Mouse (Mus musculus): ENCODE measurements around the gene Slc29a3. TPM values are rescaled to one million over a fixed set of nuclear protein-coding genes. Genes with fewer than 3 reads are reported as not detected.

Slc29a3 gene
- polyA plus RNA-seq, 1 experiment from 2014 or later = 4.3 TPM

DNA sequence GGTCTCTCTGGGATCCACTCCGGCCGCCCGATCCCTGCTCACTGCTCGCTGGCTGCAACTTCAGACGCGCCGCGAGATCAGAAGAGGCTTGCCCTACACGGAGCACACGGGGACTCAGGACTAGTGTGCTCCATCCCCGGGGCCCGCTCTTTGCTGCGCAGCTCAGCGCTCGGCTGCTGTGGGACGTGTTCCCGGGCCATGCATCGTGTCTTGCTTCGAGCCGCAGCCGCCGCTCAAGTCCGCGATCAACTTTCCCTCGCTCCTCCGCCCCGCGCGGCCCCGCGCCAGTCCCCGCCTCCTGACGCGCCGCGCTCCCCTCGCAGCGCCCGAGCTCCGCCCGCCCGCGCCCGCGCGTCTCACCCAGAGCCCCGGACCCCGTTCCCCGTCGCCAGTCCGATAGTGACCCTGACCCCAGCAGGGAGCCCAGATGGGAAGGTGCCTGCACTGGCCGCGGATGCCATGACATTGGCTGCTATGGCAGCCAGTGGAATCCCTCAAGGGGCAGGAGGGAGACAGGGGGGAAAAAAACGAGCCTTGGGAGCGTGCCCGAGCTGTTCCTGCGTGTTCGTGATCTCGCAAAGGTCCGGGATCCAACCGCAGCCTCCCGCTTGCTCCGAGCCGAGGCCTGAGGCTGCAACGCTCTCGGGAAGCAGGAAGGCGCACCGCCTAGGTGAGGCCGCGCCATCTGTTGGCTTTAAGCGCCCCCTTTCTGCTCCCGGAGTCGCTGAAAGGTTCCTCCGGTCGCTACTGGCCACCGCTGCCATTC lies 65.4 kb downstream of the Slc29a3 start:
- WGBS = 1% methylated on average over 75 of the region's 76 CpGs
- ATAC-seq (replicated peaks; ENCODE audit: low FRiP score) (no peak), DNase-seq (ENCODE audit: low spot score) (peak; percentile 58)
- H3K36me3 ChIP-seq (ENCODE audit: control insufficient read depth, insufficient read depth, low read length) = no peaks in the 10 kb centered on the region
- peaks cover 6% of the 10 kb centered on the region; the same call in 1 of the 2 replicates for H3K4me1 ChIP-seq (replicated peaks; ENCODE audit: control insufficient read depth, insufficient read depth, low read length)
- peak overlapping the region; percentile 86 for H3K4me2 ChIP-seq
- H3K27ac ChIP-seq (ENCODE audit: low read depth, low read length) = no peak overlapping the region
- H3K9me3 ChIP-seq (ENCODE audit: control insufficient read depth, low read length) = no peaks in the 10 kb centered on the region
- H3K9ac ChIP-seq (ENCODE audit: low read depth, low read length) = no peak overlapping the region
- peaks cover 72% of the 10 kb centered on the region for H3K27me3 ChIP-seq (replicated peaks; ENCODE audit: control insufficient read depth, insufficient read depth, low read length)
- peak overlapping the region; percentile 53 for H3K4me3 ChIP-seq (ENCODE audit: low read depth, low read length)

DNA sequence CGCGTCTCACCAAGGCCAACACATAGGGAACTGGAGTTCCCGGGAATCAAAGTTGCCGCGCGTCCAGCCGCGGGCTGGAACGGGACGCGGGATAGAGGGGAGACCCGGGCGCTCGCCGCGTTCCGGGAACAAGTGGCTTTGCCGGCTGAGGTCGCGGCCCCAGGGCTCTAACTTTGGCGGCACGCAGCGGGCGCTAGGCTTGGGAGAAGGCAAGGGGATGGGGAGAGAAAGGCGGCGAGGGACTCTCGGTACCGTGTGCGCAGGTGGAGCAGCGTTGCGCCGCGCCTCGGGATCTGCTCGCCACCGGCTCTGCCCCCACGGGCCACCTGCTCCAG lies 66.0 kb downstream of the Slc29a3 start:
- DNase-seq (ENCODE audit: low spot score) = no peak
- H3K9ac ChIP-seq (ENCODE audit: low read depth, low read length) = no peak overlapping the region

DNA sequence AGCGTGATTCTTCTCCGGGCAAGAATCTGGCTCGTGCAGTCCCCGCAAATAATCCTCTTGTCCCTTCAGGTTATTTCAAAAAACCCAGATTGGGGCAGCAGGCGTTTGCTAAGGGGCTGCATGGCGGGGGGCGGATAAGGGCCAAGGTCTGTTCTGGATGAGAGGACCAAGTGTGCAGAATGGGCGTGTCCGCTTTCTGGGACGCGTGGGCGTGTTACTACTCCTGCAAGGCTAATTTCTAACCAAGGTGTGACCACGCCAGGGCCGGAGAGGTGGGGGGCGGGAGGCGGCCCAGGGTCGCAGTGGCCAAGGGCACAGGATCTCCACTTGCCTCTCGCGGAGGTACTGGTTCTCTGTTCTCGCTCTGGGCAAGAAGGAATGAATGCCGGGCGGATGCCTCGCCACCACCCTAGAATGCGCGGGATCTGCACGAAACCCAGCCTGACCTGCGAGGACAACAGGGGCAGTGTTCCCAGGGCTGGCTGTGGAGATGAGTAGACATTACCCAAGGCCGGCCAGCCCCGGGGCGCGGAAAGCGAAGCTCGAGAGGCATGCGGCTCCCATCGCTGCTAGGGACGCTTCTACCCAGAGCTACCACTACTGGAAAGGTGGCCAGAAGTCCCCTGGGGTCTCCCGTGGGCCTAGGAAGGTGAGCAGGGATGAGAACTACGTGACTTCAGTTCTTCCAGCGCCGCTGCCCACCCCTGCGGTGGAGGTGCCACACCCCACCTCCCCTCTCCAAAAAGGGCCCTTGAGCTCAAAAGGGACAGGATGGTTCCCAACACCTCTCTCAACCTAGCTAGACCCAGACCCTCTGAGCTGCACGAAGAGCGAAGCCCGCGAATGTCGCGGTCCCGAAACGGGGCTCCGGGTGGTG lies 66.6 kb downstream of the Slc29a3 start:
- DNase-seq (ENCODE audit: low spot score) = no peak
- Histone ChIP-seq H3K27me3 (replicated peaks; ENCODE audit: control insufficient read depth, insufficient read depth, low read length) (peaks cover 72% of the 10 kb centered on the region), H3K36me3 (ENCODE audit: control insufficient read depth, insufficient read depth, low read length) (no peaks in the 10 kb centered on the region), H3K9me3 (ENCODE audit: control insufficient read depth, low read length) (no peaks in the 10 kb centered on the region), H3K27ac (ENCODE audit: low read depth, low read length) (no peak overlapping the region), H3K4me2 (peak overlapping the region; percentile 86), H3K4me1 (replicated peaks; ENCODE audit: control insufficient read depth, insufficient read depth, low read length) (peaks cover 6% of the 10 kb centered on the region; the same call in 1 of the 2 replicates), H3K4me3 (ENCODE audit: low read depth, low read length) (peak overlapping the region; percentile 53), H3K9ac (ENCODE audit: low read depth, low read length) (no peak overlapping the region)
- no peak for ATAC-seq (replicated peaks; ENCODE audit: low FRiP score)
- WGBS = 7% methylated on average over 50 of the region's 50 CpGs

More for the DNA sequence above, 66.0 kb downstream of the Slc29a3 start:
- H3K9me3 ChIP-seq (ENCODE audit: control insufficient read depth, low read length) = no peaks in the 10 kb centered on the region
- no peak overlapping the region for H3K27ac ChIP-seq (ENCODE audit: low read depth, low read length)
- peaks cover 6% of the 10 kb centered on the region; the same call in 1 of the 2 replicates for H3K4me1 ChIP-seq (replicated peaks; ENCODE audit: control insufficient read depth, insufficient read depth, low read length)
- H3K27me3 ChIP-seq (replicated peaks; ENCODE audit: control insufficient read depth, insufficient read depth, low read length) = peaks cover 72% of the 10 kb centered on the region
- WGBS = 2% methylated on average over 34 of the region's 37 CpGs
- H3K4me2 ChIP-seq = peak overlapping the region; percentile 86
- H3K4me3 ChIP-seq (ENCODE audit: low read depth, low read length) = peak overlapping the region; percentile 53
- ATAC-seq (replicated peaks; ENCODE audit: low FRiP score) = no peak
- no peaks in the 10 kb centered on the region for H3K36me3 ChIP-seq (ENCODE audit: control insufficient read depth, insufficient read depth, low read length)

DNA sequence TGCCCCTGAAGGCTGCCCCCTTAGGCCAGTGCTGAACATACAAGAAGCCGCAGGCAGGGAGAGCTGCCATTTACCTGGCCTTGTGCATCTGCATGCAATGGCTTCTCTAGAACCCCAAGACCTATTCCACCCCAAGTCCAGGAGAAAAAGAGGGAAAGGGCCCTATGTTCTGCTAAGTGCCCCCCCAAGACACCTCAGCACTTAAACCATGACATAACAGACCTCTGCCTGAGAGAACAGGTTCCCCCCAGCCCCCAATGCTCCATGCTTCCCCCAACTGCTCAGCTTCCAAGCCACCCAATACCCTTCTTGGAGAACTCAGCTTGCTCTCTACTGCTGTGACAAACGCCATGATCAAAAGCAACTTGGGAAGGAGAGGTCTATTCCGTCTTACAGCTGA lies 73.7 kb downstream of the Slc29a3 start:
- H3K9me3 ChIP-seq (ENCODE audit: control insufficient read depth, low read length) = no peaks in the 10 kb centered on the region
- no peaks in the 10 kb centered on the region for H3K36me3 ChIP-seq (ENCODE audit: control insufficient read depth, insufficient read depth, low read length)
- H3K4me2 ChIP-seq = no peak overlapping the region
- 61% methylated on average over 3 of the region's 3 CpGs for WGBS
- peaks cover 6% of the 10 kb centered on the region for H3K27me3 ChIP-seq (replicated peaks; ENCODE audit: control insufficient read depth, insufficient read depth, low read length)
- no peak overlapping the region for H3K9ac ChIP-seq (ENCODE audit: low read depth, low read length)
- H3K4me3 ChIP-seq (ENCODE audit: low read depth, low read length) = no peak overlapping the region
- no peak for DNase-seq (ENCODE audit: low spot score)
- H3K27ac ChIP-seq (ENCODE audit: low read depth, low read length) = no peak overlapping the region
- no peak for ATAC-seq (replicated peaks; ENCODE audit: low FRiP score)
- no peaks in the 10 kb centered on the region for H3K4me1 ChIP-seq (replicated peaks; ENCODE audit: control insufficient read depth, insufficient read depth, low read length)

DNA sequence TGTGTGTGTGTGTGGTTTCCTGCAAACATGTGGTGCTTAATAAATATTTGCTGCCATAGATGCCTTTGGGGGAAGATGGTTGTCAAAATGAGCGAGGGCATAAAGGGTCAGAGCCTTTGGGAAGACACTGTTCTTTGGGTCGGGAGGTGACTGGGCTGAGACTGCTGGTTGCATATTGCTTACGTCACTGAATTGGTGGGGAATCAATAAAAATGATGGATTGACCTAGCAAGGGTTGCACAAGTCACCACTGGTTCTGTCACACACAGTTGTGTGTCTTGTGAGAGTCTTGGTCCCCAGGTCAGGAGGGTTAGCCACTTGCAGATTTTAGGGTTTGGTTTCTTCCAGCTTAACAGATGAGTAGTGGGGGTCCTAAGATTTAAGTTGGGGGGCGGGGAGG lies 75.3 kb downstream of the Slc29a3 start:
- ATAC-seq (replicated peaks; ENCODE audit: low FRiP score) (no peak), DNase-seq (ENCODE audit: low spot score) (no peak)
- Histone ChIP-seq H3K9ac (ENCODE audit: low read depth, low read length) (no peak overlapping the region), H3K27ac (ENCODE audit: low read depth, low read length) (no peak overlapping the region), H3K9me3 (ENCODE audit: control insufficient read depth, low read length) (no peaks in the 10 kb centered on the region), H3K27me3 (replicated peaks; ENCODE audit: control insufficient read depth, insufficient read depth, low read length) (no peaks in the 10 kb centered on the region; the same call in 1 of the 2 replicates), H3K36me3 (ENCODE audit: control insufficient read depth, insufficient read depth, low read length) (no peaks in the 10 kb centered on the region), H3K4me3 (ENCODE audit: low read depth, low read length) (no peak overlapping the region), H3K4me2 (no peak overlapping the region), H3K4me1 (replicated peaks; ENCODE audit: control insufficient read depth, insufficient read depth, low read length) (no peaks in the 10 kb centered on the region)
- WGBS = 67% methylated on average over 4 of the region's 4 CpGs

DNA sequence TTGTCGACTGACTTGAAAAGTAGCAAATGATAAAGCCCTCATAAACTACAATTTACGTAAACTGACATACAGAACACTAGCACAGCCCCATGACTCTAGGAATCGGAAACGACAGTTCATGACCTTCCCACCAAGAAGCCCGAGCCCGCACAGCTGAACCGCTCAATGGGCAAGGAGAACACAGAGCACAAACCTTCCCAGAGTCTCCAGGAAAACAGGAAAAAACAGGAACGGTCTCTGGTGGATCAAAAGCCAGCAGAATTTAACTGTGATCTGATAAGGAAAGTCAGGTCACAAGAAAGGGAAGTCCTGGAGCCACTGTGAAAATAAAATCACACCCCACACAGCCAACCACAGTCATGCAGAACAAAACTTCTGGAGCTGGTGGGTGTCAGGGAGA lies 82.4 kb downstream of the Slc29a3 start:
- Histone ChIP-seq H3K36me3 (ENCODE audit: control insufficient read depth, insufficient read depth, low read length) (no peaks in the 10 kb centered on the region), H3K4me3 (ENCODE audit: low read depth, low read length) (no peak overlapping the region), H3K9ac (ENCODE audit: low read depth, low read length) (no peak overlapping the region), H3K27me3 (replicated peaks; ENCODE audit: control insufficient read depth, insufficient read depth, low read length) (no peaks in the 10 kb centered on the region), H3K27ac (ENCODE audit: low read depth, low read length) (no peak overlapping the region), H3K9me3 (ENCODE audit: control insufficient read depth, low read length) (no peaks in the 10 kb centered on the region), H3K4me1 (replicated peaks; ENCODE audit: control insufficient read depth, insufficient read depth, low read length) (no peaks in the 10 kb centered on the region), H3K4me2 (no peak overlapping the region)
- ATAC-seq (replicated peaks; ENCODE audit: low FRiP score) (no peak), DNase-seq (ENCODE audit: low spot score) (no peak)
- 60% methylated on average over 8 of the region's 8 CpGs for WGBS

DNA sequence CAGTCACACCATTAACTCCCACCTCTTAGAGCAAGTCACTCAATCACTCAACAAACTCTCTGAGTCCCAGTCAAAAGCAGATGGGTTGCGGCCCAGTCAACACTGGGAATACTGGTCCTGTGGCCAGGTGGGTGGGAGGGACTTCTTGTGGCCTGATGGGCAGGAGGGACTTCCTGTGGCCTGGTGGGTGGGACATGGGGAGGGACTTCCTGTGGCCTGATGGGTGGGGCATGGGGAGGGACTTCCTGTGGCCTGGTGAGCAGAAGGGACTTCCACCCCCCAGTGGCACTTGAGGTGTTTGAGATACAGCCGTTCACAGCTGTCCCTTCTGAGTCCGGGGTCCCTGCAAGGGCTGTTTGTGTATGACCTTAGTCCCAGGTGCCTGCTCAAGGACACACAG lies 84.0 kb downstream of the Slc29a3 start:
- Histone ChIP-seq H3K4me3 (ENCODE audit: low read depth, low read length) (no peak overlapping the region), H3K9me3 (ENCODE audit: control insufficient read depth, low read length) (no peaks in the 10 kb centered on the region), H3K36me3 (ENCODE audit: control insufficient read depth, insufficient read depth, low read length) (no peaks in the 10 kb centered on the region), H3K4me2 (no peak overlapping the region), H3K9ac (ENCODE audit: low read depth, low read length) (no peak overlapping the region), H3K27me3 (replicated peaks; ENCODE audit: control insufficient read depth, insufficient read depth, low read length) (no peaks in the 10 kb centered on the region), H3K4me1 (replicated peaks; ENCODE audit: control insufficient read depth, insufficient read depth, low read length) (no peaks in the 10 kb centered on the region), H3K27ac (ENCODE audit: low read depth, low read length) (no peak overlapping the region)
- DNase-seq (ENCODE audit: low spot score) (no peak), ATAC-seq (replicated peaks; ENCODE audit: low FRiP score) (no peak)
- WGBS = 81% methylated on average over 3 of the region's 3 CpGs
